Mouse (Mus musculus): ENCODE results near the gene Fbxl16. TPM values are rescaled to one million over a fixed set of nuclear protein-coding genes. Genes with fewer than 3 reads are reported as not detected.

The Fbxl16 gene
- polyA plus RNA-seq, 1 experiment from 2014 or later, result 0.78 TPM

GRCm38 (mm10) chr17:25860832-25861703 lies 52.2 kb downstream of the Fbxl16 start, which contains the start of gene Wdr90:
Gene Wdr90, minus strand, starts transcription at chr17:25861501.
- H3K27me3 ChIP-seq, result no peaks in the 10 kb centered on the region
- peak within 1 kb of the TSS; percentile 96 for H3K4me2 ChIP-seq
- WGBS, result 3% methylated on average over 65 of the region's 65 CpGs
- no peaks in the 10 kb centered on the region for H3K9me3 ChIP-seq (replicated peaks)
- H3K4me1 ChIP-seq (replicated peaks), result peaks cover 28% of the 10 kb centered on the region
- ATAC-seq (replicated peaks; ENCODE audit: insufficient number of reproducible peaks, insufficient read depth, low FRiP score, low read depth), result peak; percentile 81
- H3K9ac ChIP-seq, result peak within 1 kb of the TSS; percentile 82
- peaks cover 15% of the 10 kb centered on the region; the same call in 1 of the 2 replicates for H3K36me3 ChIP-seq
- peak within 1 kb of the TSS; percentile 75 for H3K4me3 ChIP-seq
- H3K27ac ChIP-seq, result peak within 1 kb of the TSS; percentile 72

DNA sequence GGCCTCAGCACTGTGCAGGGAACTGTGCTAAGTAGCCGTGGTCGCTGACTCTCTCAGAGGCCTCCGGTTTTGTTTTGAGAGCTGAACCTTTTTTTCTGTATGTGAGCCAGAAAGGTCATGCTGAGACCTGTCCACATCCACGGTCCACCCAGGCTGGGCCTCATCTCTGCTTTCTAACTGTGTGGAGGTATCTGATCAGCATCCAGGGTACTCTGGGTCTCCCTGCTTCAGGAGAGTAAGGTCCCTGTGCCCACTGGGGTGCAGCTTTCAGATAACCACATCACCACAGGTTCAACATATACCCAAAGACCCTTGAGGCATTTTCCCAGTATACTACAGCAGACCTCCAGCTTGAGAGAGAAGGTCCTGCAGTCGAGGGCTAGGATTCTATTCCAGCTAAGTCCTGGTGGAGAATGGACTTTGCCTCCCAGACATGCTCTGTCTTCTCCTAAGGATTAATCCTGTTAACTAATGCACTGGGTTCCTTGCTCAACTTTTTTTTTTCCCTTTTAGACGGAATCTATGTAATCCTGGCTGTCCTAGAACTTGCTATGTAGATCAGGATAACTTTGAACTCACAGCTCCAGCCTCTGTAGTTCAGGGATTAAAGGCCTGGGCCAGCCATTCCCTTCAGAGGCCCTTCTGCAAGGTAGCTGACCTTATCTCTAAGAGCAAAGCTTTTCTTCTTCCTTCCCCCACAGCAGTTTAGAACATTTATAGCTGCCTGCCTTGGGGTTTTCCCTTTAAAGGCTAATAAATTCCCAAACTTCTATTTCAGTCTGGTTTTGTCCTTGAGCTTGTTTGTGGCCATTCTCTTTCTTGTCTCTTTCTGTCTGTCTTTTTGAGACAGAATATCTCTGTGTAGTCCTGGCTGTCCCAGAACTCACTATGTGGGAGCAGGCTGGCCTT lies 53.1 kb downstream of the Fbxl16 start:
- H3K4me3 ChIP-seq, result peak overlapping the region; percentile 75
- no peaks in the 10 kb centered on the region for H3K27me3 ChIP-seq
- peak overlapping the region; percentile 96 for H3K4me2 ChIP-seq
- peak overlapping the region; percentile 82 for H3K9ac ChIP-seq
- peak overlapping the region; percentile 72 for H3K27ac ChIP-seq
- 12% methylated on average over 6 of the region's 6 CpGs for WGBS
- H3K36me3 ChIP-seq, result peaks cover 15% of the 10 kb centered on the region; the same call in 1 of the 2 replicates
- H3K4me1 ChIP-seq (replicated peaks), result peaks cover 37% of the 10 kb centered on the region
- no peak for ATAC-seq (replicated peaks; ENCODE audit: insufficient number of reproducible peaks, insufficient read depth, low FRiP score, low read depth)
- no peaks in the 10 kb centered on the region for H3K9me3 ChIP-seq (replicated peaks)

DNA sequence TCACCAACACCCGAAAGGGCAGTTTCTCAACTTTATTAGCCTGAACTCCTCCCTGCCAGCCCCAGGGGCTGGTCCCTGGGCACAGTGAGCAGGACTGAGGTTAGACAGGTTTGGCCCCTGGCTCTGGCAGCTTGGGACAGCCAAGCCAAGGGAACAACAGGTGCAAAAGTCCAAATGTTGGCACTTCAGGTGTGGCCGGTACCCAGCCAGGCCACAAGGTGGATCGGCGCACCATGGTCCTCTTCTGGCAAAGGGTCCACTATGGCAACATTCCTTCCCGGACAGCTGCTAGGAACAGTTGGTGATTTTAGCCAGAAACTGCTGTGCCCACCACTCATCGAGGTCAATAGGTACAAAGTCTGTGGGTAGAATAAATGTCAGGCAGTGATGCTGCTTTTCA lies 54.8 kb downstream of the Fbxl16 start:
- 88% methylated on average over 6 of the region's 6 CpGs for WGBS
- peaks cover 46% of the 10 kb centered on the region for H3K4me1 ChIP-seq (replicated peaks)
- peaks cover 15% of the 10 kb centered on the region; the same call in 1 of the 2 replicates for H3K36me3 ChIP-seq
- no peaks in the 10 kb centered on the region for H3K27me3 ChIP-seq
- no peak overlapping the region for H3K4me3 ChIP-seq
- no peak for ATAC-seq (replicated peaks; ENCODE audit: insufficient number of reproducible peaks, insufficient read depth, low FRiP score, low read depth)
- H3K27ac ChIP-seq, result no peak overlapping the region
- no peaks in the 10 kb centered on the region for H3K9me3 ChIP-seq (replicated peaks)
- no peak overlapping the region for H3K9ac ChIP-seq
- no peak overlapping the region for H3K4me2 ChIP-seq

GRCm38 (mm10) chr17:25864311-25864710 lies 55.4 kb downstream of the Fbxl16 start:
- no peak for ATAC-seq (replicated peaks; ENCODE audit: insufficient number of reproducible peaks, insufficient read depth, low FRiP score, low read depth)
- no peaks in the 10 kb centered on the region for H3K27me3 ChIP-seq
- no peak overlapping the region for H3K27ac ChIP-seq
- H3K9me3 ChIP-seq (replicated peaks), result no peaks in the 10 kb centered on the region
- H3K4me1 ChIP-seq (replicated peaks), result peaks cover 48% of the 10 kb centered on the region
- H3K36me3 ChIP-seq, result peaks cover 15% of the 10 kb centered on the region; the same call in 1 of the 2 replicates
- no peak overlapping the region for H3K4me2 ChIP-seq
- H3K9ac ChIP-seq, result no peak overlapping the region
- H3K4me3 ChIP-seq, result no peak overlapping the region
- WGBS, result 89% methylated on average over 14 of the region's 14 CpGs

- Histone ChIP-seq H3K4me1 (replicated peaks) (peaks cover 45% of the 10 kb centered on the region), H3K27ac (no peak overlapping the region), H3K36me3 (peaks cover 15% of the 10 kb centered on the region; the same call in 1 of the 2 replicates), H3K9ac (no peak overlapping the region), H3K27me3 (no peaks in the 10 kb centered on the region), H3K9me3 (replicated peaks) (no peaks in the 10 kb centered on the region), H3K4me3 (no peak overlapping the region), H3K4me2 (no peak overlapping the region)
- ATAC-seq (replicated peaks; ENCODE audit: insufficient number of reproducible peaks, insufficient read depth, low FRiP score, low read depth), result no peak
- 85% methylated on average over 11 of the region's 11 CpGs for WGBS
Observed at GRCm38 (mm10) chr17:25865288-25865687, 56.4 kb downstream of the Fbxl16 start.

- peak overlapping the region; percentile 96 for H3K4me2 ChIP-seq
- H3K9me3 ChIP-seq (replicated peaks), result no peaks in the 10 kb centered on the region
- ATAC-seq (replicated peaks; ENCODE audit: insufficient number of reproducible peaks, insufficient read depth, low FRiP score, low read depth), result no peak
- H3K9ac ChIP-seq, result peak overlapping the region; percentile 28; the same call in 1 of the 2 replicates
- peak overlapping the region; percentile 97 for H3K4me3 ChIP-seq
- WGBS, result 86% methylated on average over 3 of the region's 3 CpGs
- H3K27ac ChIP-seq, result no peak overlapping the region
- H3K4me1 ChIP-seq (replicated peaks), result peaks cover 36% of the 10 kb centered on the region
- H3K36me3 ChIP-seq, result peaks cover 15% of the 10 kb centered on the region; the same call in 1 of the 2 replicates
- H3K27me3 ChIP-seq, result no peaks in the 10 kb centered on the region
Observed at GRCm38 (mm10) chr17:25866172-25866571, 57.3 kb downstream of the Fbxl16 start.

DNA sequence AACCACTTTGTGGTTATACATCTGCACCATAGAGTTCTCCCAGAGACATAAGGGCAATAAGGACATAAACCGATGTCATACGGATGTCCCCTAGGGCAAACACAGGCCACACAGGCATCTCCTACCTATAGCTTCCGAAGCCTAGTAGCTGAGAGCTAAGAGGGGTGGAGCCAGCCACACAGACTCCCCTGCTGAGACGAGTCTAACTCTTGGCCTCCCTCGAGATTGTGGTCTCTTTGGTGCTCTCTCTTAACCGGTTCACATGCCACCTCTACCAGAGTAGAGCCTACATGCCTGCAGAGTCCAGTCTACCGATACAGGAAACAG lies 58.6 kb downstream of the Fbxl16 start:
- ATAC-seq (replicated peaks; ENCODE audit: insufficient number of reproducible peaks, insufficient read depth, low FRiP score, low read depth), result no peak
- peaks cover 30% of the 10 kb centered on the region for H3K4me1 ChIP-seq (replicated peaks)
- WGBS, result 5% methylated on average over 7 of the region's 7 CpGs

DNA sequence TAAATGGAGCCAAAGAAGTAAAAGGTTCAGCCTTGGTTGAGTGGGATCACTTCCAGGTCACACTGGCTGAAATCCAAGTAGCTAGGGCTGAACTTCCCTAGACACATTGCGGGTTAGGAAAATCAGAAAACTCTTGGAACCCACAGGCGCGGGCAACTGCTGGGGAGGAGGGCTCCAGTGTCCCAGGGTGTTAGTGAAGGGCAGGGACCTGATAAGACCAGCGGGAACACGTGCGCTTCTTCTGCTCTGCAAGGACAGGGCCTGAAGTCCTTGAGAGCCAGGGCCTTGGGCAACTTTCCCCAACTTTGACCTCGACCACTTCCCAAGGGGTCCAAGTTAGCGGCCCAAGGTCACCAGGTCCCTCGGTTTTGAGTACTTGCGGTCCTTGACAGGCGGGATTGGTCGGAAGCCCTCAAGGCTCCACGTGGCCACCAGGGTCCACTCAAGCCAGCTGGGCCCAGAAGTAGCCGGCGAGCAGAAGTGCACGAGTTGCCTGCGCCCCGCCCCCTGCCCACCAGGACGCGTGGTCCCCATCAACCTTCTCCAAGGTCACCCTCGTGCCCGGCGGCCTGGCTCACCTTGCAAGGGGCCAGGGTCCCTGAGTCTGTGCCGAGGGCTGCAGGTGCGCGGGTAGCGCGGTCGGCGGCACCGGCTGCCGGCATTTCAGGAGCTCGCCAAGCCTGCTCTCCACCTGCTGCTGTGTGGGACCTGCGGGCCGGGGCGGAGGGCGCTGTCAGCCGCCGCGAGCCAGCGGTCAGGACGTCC lies 59.1 kb downstream of the Fbxl16 start:
- H3K9me3 ChIP-seq (replicated peaks), result no peaks in the 10 kb centered on the region
- H3K36me3 ChIP-seq, result peaks cover 15% of the 10 kb centered on the region; the same call in 1 of the 2 replicates
- peak overlapping the region; percentile 91 for H3K9ac ChIP-seq
- peak overlapping the region; percentile 97 for H3K4me3 ChIP-seq
- H3K4me2 ChIP-seq, result peak overlapping the region; percentile 96
- no peaks in the 10 kb centered on the region for H3K27me3 ChIP-seq
- WGBS, result under 1% methylated on average over 42 of the region's 42 CpGs
- peak; percentile 58 for ATAC-seq (replicated peaks; ENCODE audit: insufficient number of reproducible peaks, insufficient read depth, low FRiP score, low read depth)
- H3K4me1 ChIP-seq (replicated peaks), result peaks cover 30% of the 10 kb centered on the region
- peak overlapping the region; percentile 98 for H3K27ac ChIP-seq

More for the DNA sequence above, 58.6 kb downstream of the Fbxl16 start:
- peak overlapping the region; percentile 96 for H3K4me2 ChIP-seq
- H3K9me3 ChIP-seq (replicated peaks), result no peaks in the 10 kb centered on the region
- peak overlapping the region; percentile 98 for H3K27ac ChIP-seq
- peaks cover 15% of the 10 kb centered on the region; the same call in 1 of the 2 replicates for H3K36me3 ChIP-seq
- H3K9ac ChIP-seq, result peak overlapping the region; percentile 91
- H3K27me3 ChIP-seq, result no peaks in the 10 kb centered on the region
- peak overlapping the region; percentile 97 for H3K4me3 ChIP-seq

GRCm38 (mm10) chr17:25868601-25869191 lies 59.8 kb downstream of the Fbxl16 start, which contains the start of gene Mcrip2:
Gene Mcrip2, minus strand, starts transcription at chr17:25868764.
- WGBS, result under 1% methylated on average over 24 of the region's 24 CpGs
- peaks cover 30% of the 10 kb centered on the region for H3K4me1 ChIP-seq (replicated peaks)
- H3K4me2 ChIP-seq, result peak within 1 kb of the TSS; percentile 96
- H3K36me3 ChIP-seq, result peaks cover 12% of the 10 kb centered on the region; the same call in 1 of the 2 replicates
- H3K27ac ChIP-seq, result peak within 1 kb of the TSS; percentile 98
- H3K27me3 ChIP-seq, result no peaks in the 10 kb centered on the region
- ATAC-seq (replicated peaks; ENCODE audit: insufficient number of reproducible peaks, insufficient read depth, low FRiP score, low read depth), result peak; percentile 84
- peak within 1 kb of the TSS; percentile 97 for H3K4me3 ChIP-seq
- peak within 1 kb of the TSS; percentile 91 for H3K9ac ChIP-seq
- no peaks in the 10 kb centered on the region for H3K9me3 ChIP-seq (replicated peaks)

DNA sequence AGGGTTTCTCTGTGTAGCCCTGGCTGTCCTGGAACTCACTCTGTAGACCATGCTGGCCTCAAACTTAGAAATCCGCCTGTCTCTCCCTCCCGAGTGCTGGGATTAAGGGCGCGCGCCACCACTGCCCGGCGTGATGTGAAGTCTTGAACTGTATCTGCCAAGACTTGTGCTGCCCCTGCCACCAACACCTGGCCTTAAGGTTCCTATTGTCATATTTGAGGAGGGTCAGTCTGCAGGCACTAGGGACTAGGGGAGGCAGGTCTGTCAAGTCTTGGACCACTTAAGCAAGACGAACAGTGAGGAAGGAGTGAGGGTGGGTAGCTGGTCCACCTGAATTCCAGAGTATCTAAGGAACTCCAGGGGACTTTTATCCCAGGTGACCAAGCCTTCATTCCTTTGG lies 60.6 kb downstream of the Fbxl16 start:
- no peak for ATAC-seq (replicated peaks; ENCODE audit: insufficient number of reproducible peaks, insufficient read depth, low FRiP score, low read depth)
- Histone ChIP-seq H3K27ac (no peak overlapping the region), H3K4me2 (no peak overlapping the region), H3K4me1 (replicated peaks) (peaks cover 38% of the 10 kb centered on the region), H3K9ac (no peak overlapping the region), H3K27me3 (no peaks in the 10 kb centered on the region), H3K36me3 (peaks cover 4% of the 10 kb centered on the region; the same call in 1 of the 2 replicates), H3K9me3 (replicated peaks) (no peaks in the 10 kb centered on the region), H3K4me3 (no peak overlapping the region)
- 85% methylated on average over 8 of the region's 8 CpGs for WGBS
